Mouse (Mus musculus): ENCODE results near the gene Bptf. TPM values are rescaled to one million over a fixed set of nuclear protein-coding genes. Genes with fewer than 3 reads are reported as not detected.

Gene Bptf
- total and polyA plus RNA-seq, 3 experiments, result 22.1 to 63.9 (median 28.0) TPM

DNA sequence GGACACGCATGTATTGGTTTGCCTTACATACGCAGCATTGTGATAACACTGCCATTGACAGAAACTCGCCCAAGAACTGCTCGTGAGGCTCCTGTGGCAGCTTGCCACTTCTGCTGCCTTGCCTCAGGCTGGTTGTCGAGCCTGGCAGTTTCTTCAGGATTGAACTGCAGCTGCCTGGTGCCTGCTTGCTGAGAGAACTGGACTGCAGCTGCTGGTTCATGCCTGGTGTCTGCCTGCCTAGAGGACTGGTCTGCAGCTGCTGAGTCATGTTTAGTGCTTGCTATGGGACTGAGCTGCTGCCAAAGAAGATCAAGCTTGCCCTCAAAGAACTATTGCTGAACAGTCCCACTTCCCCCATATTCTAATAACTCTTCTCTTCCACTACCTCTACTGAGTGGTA is 23.4 kb upstream of the Bptf start:
- in situ Hi-C loops (cut with MboI; ENCODE audit: low pct_ligation_motif_present, low pct_unique_long_range_greater_than_20kb, low sequenced_read_pairs) (no loop called here), dilution Hi-C loops (cut with MboI; ENCODE audit: extremely low pct_ligation_motif_present, extremely low pct_unique_long_range_greater_than_20kb, low sequenced_read_pairs) (no loop called here)
- H3K27me3 ChIP-seq (replicated peaks), result no peaks in the 10 kb centered on the region
- H3K9me3 ChIP-seq (replicated peaks; ENCODE audit: low read length), result peaks cover 9% of the 10 kb centered on the region
- H3K79me2 ChIP-seq (replicated peaks; ENCODE audit: control insufficient read depth, extremely low read depth, insufficient read depth, poor library complexity, severe bottlenecking), result no peaks in the 10 kb centered on the region
- H3K36me3 ChIP-seq (replicated peaks in 1 of 2; ENCODE audit: control insufficient read depth in 1 of 2, insufficient read depth in 1 of 2, low read length in 1 of 2), result no peaks in the 10 kb centered on the region
- H3K4me1 ChIP-seq (ENCODE audit: control insufficient read depth in 1 of 2, insufficient read depth in 2 of 2), result no peaks in the 10 kb centered on the region
- no peak for DNase-seq (ENCODE audit: extremely low read depth)
- no peak overlapping the region for H3K4me2 ChIP-seq (ENCODE audit: insufficient read depth, low read depth, poor library complexity, severe bottlenecking)
- TF ChIP-seq MAZ (IDR thresholded peaks at IDR 0.05; ENCODE audit: low read depth, low read length) (no peak), ZC3H11A (IDR thresholded peaks at IDR 0.05; ENCODE audit: low read depth, low read length) (no peak), RCOR1 (conservative IDR thresholded peaks at IDR 0.05; ENCODE audit: low read depth, low read length) (no peak), SIN3A (IDR thresholded peaks at IDR 0.05; ENCODE audit: low read length) (no peak), POLR2AphosphoS2 (IDR thresholded peaks at IDR 0.05; ENCODE audit: low read depth, low read length) (no peak), JUN (IDR thresholded peaks at IDR 0.05; ENCODE audit: insufficient read depth, low read depth, low read length) (no peak)
- H3K4me3 ChIP-seq (replicated peaks in 1 of 3; ENCODE audit: low read depth in 2 of 3, low read length in 2 of 3, poor library complexity in 1 of 3), result no peak overlapping the region
- no peak overlapping the region for H3K27ac ChIP-seq (ENCODE audit: insufficient read depth, low read depth)
- no peak overlapping the region for H3K9ac ChIP-seq (ENCODE audit: insufficient read depth, low read depth)

- no peak for TF ChIP-seq E2F4 (IDR thresholded peaks at IDR 0.05; ENCODE audit: insufficient replicate concordance, low read depth, low read length)
- Histone ChIP-seq H3K9ac (ENCODE audit: insufficient read depth, low read depth) (no peak overlapping the region), H3K4me2 (ENCODE audit: insufficient read depth, low read depth, poor library complexity, severe bottlenecking) (no peak overlapping the region), H3K36me3 (replicated peaks in 1 of 2; ENCODE audit: control insufficient read depth in 1 of 2, insufficient read depth in 1 of 2, low read length in 1 of 2) (no peaks in the 10 kb centered on the region), H3K4me3 (replicated peaks in 1 of 3; ENCODE audit: low read depth in 2 of 3, low read length in 2 of 3, poor library complexity in 1 of 3) (no peak overlapping the region), H3K27ac (ENCODE audit: insufficient read depth, low read depth) (no peak overlapping the region), H3K9me3 (replicated peaks; ENCODE audit: low read length) (peaks cover 9% of the 10 kb centered on the region), H3K4me1 (ENCODE audit: control insufficient read depth in 1 of 2, insufficient read depth in 2 of 2) (no peaks in the 10 kb centered on the region), H3K79me2 (replicated peaks; ENCODE audit: control insufficient read depth, extremely low read depth, insufficient read depth, poor library complexity, severe bottlenecking) (no peaks in the 10 kb centered on the region), H3K27me3 (replicated peaks) (no peaks in the 10 kb centered on the region)
- dilution Hi-C loops (cut with MboI; ENCODE audit: extremely low pct_ligation_motif_present, extremely low pct_unique_long_range_greater_than_20kb, low sequenced_read_pairs) (no loop called here), in situ Hi-C loops (cut with MboI; ENCODE audit: low pct_ligation_motif_present, low pct_unique_long_range_greater_than_20kb, low sequenced_read_pairs) (no loop called here)
- no peak for DNase-seq (ENCODE audit: extremely low read depth)
Measured at GRCm38 (mm10) chr11:107154431-107154830, 22.5 kb upstream of the Bptf start.

- H3K27me3 ChIP-seq (replicated peaks), result no peaks in the 10 kb centered on the region
- peaks cover 3 to 6% of the 10 kb centered on the region in 2 experiments; a peak in 2 of 4 replicates for H3K4me1 ChIP-seq (ENCODE audit: control insufficient read depth in 1 of 2, insufficient read depth in 2 of 2)
- H3K27ac ChIP-seq (ENCODE audit: insufficient read depth, low read depth), result no peak overlapping the region
- dilution Hi-C loops (cut with MboI; ENCODE audit: extremely low pct_ligation_motif_present, extremely low pct_unique_long_range_greater_than_20kb, low sequenced_read_pairs), result no loop called here
- no peaks in the 10 kb centered on the region for H3K36me3 ChIP-seq (replicated peaks in 1 of 2; ENCODE audit: control insufficient read depth in 1 of 2, insufficient read depth in 1 of 2, low read length in 1 of 2)
- no peak for TF ChIP-seq KAT2A (IDR thresholded peaks at IDR 0.05; ENCODE audit: insufficient replicate concordance, low read length)
- no peak for TF ChIP-seq E2F4 (IDR thresholded peaks at IDR 0.05; ENCODE audit: insufficient replicate concordance, low read depth, low read length)
- TF ChIP-seq ZC3H11A (IDR thresholded peaks at IDR 0.05; ENCODE audit: low read depth, low read length), result no peak
- DNase-seq (ENCODE audit: extremely low read depth), result no peak
- no peak overlapping the region for H3K4me2 ChIP-seq (ENCODE audit: insufficient read depth, low read depth, poor library complexity, severe bottlenecking)
- no peak overlapping the region for H3K9ac ChIP-seq (ENCODE audit: insufficient read depth, low read depth)
- H3K4me3 ChIP-seq (replicated peaks in 1 of 3; ENCODE audit: low read depth in 2 of 3, low read length in 2 of 3, poor library complexity in 1 of 3), result no peak overlapping the region
- in situ Hi-C loops (cut with MboI; ENCODE audit: low pct_ligation_motif_present, low pct_unique_long_range_greater_than_20kb, low sequenced_read_pairs), result no loop called here
- H3K9me3 ChIP-seq (replicated peaks; ENCODE audit: low read length), result peaks cover 6% of the 10 kb centered on the region
- H3K79me2 ChIP-seq (replicated peaks; ENCODE audit: control insufficient read depth, extremely low read depth, insufficient read depth, poor library complexity, severe bottlenecking), result no peaks in the 10 kb centered on the region
Measured at GRCm38 (mm10) chr11:107153645-107154044, 21.7 kb upstream of the Bptf start.

Data from CH12.LX (cell line).